Mouse (Mus musculus) forebrain, postnatal 0 days (tissue): ENCODE results near the gene Efs. TPM values are rescaled to one million over a fixed set of nuclear protein-coding genes. Genes with fewer than 3 reads are reported as not detected.
"Not testable (repeated sequence)": the region's sequence is repeated elsewhere in the genome, so short reads cannot be mapped to it uniquely, and the experiment has no call there.

ENCODE experiments used
- ATAC-seq: fragments of 200-750 bp; cut with Nextera tagmentation; 2 replicates; pipeline ENCODE4 v1.8.0; 2017; ENCODE audit warnings: mild to moderate bottlenecking, moderate library complexity
- DNase-seq: peaks from one replicate; pipeline ENCODE4 v3.0.0-alpha.2; 2015
- H3K27ac ChIP-seq: fragments of 300-500 bp; sonication (generic); 2 replicates; pipeline ENCODE4 v1.5.1; 2014; ENCODE audit warnings: low read depth, mild to moderate bottlenecking, antibody characterized with exemption, low read length, moderate library complexity, mixed read lengths
- H3K27me3 ChIP-seq: fragments of 300-500 bp; sonication (generic); 2 replicates; pipeline ENCODE4 v1.6.1; 2014; ENCODE audit warnings: mild to moderate bottlenecking, low read length, mixed read lengths; ENCODE audit not compliant: insufficient read depth
- H3K36me3 ChIP-seq: fragments of 300-500 bp; sonication (generic); 2 replicates; pipeline ENCODE4 v1.6.1; 2014; ENCODE audit warnings: mild to moderate bottlenecking, moderate library complexity; ENCODE audit not compliant: insufficient read depth
- H3K4me1 ChIP-seq: fragments of 300-500 bp; sonication (generic); 2 replicates; pipeline ENCODE4 v1.6.1; 2014; ENCODE audit warnings: antibody characterized with exemption; ENCODE audit not compliant: insufficient read depth
- H3K4me2 ChIP-seq: fragments of 300-500 bp; sonication (generic); 2 replicates; pipeline ENCODE4 v1.6.1; 2014; ENCODE audit warnings: low read depth, mild to moderate bottlenecking, moderate library complexity
- H3K4me3 ChIP-seq: fragments of 300-500 bp; sonication (generic); 2 replicates; pipeline ENCODE4 v1.5.1; 2014; ENCODE audit warnings: low read depth, low read length, mixed read lengths
- H3K9ac ChIP-seq: fragments of 300-500 bp; sonication (generic); 2 replicates; pipeline ENCODE4 v1.6.1; 2014; ENCODE audit warnings: mild to moderate bottlenecking
- H3K9me3 ChIP-seq: fragments of 300-500 bp; sonication (generic); 2 replicates; pipeline ENCODE4 v1.6.1; 2016; ENCODE audit warnings: low read length
- CTCF ChIP-seq: sonication (generic); IDR thresholded peaks from 2 replicates; pipeline ENCODE4 v1.5.1; 2016; ENCODE audit warnings: antibody characterized with exemption, control low read depth, low read depth
- WGBS: fragments of 180-500 bp; shearing (Covaris S2); extraction: QIAGEN DNeasy Blood & Tissue Kit; methylation state at CpG from one replicate; pipeline ENCODE4 v1.1.7; 2014; 5-methylcytosine and 5-hydroxymethylcytosine counted together
- polyA plus RNA-seq: library from polyadenylated mRNA; unstranded; fragments of >200 nt; fragmentation: Nextera tagmentation; extraction: Ambion mirVana; gene quantifications from 2 replicates; pipeline ENCODE4 v1.2.1, GENCODE M21; 2015
- total RNA-seq: library from RNA; depleted of rRNA; stranded (reverse); fragments of >200 nt; gene quantifications from 2 replicates; pipeline ENCODE4 v1.2.3, GENCODE M21; 2014

Gene Efs
- total and polyA plus RNA-seq, 2 experiments from 2014 or later, result 13.4 to 29.8 TPM

DNA sequence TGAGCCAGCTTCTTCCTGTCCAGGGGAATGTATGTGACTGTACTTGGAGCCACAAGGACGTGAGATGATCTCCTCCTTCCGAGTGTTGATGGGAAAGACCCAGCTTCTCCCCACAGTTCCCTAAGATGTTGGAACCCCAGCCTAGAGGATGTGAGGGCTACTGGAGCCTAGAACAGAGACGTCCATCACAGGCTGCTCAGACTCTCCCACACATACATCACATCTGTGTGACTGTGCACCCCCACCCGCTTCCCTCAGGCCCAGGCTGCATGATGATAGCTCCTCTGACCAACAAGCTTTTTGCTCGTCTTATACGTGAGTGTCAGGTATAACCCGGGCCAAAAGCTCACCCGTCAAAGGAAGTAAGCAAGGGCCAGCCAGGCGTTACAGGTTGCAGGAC, 22.9 kb upstream of the Efs start:
- H3K27ac ChIP-seq, result no peak overlapping the region
- H3K9me3 ChIP-seq, result no peaks in the 10 kb centered on the region
- no peak overlapping the region for H3K9ac ChIP-seq
- no peaks in the 10 kb centered on the region for H3K4me1 ChIP-seq
- no peak for ATAC-seq
- no peak for DNase-seq
- whole genome bisulfite sequencing, result 89% methylated on average over 9 of the region's 9 CpGs
- no peak overlapping the region for H3K4me2 ChIP-seq
- no peaks in the 10 kb centered on the region for H3K36me3 ChIP-seq
- H3K27me3 ChIP-seq, result no peaks in the 10 kb centered on the region
- TF ChIP-seq CTCF, result no peak
- H3K4me3 ChIP-seq, result no peak overlapping the region

DNA sequence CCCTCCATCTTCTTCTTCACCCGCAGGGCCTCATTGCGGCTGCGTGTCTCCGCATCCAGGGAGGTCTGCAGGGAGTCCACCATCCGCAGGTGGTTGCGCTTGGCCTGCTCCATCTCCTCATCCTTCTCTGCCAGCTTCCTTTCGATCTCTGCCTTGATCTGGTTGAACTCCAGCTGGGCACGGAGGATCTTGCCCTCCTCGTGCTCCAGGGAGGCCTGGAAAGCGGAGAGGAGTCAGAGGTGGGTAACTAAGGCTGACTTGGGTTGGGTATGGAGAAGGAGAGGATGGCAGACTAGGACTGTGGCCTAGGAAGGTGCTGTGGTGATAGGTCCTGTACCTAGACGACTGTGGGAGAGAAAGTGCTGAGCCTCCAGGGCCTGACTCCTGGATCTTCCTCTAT, 21.1 kb upstream of the Efs start:
- WGBS, result 87% methylated on average over 10 of the region's 11 CpGs
- H3K4me2 ChIP-seq, H3K27ac ChIP-seq, H3K9ac ChIP-seq, H3K36me3 ChIP-seq, H3K27me3 ChIP-seq, ATAC-seq, H3K9me3 ChIP-seq, H3K4me1 ChIP-seq, H3K4me3 ChIP-seq, DNase-seq: not testable (repeated sequence)

DNA sequence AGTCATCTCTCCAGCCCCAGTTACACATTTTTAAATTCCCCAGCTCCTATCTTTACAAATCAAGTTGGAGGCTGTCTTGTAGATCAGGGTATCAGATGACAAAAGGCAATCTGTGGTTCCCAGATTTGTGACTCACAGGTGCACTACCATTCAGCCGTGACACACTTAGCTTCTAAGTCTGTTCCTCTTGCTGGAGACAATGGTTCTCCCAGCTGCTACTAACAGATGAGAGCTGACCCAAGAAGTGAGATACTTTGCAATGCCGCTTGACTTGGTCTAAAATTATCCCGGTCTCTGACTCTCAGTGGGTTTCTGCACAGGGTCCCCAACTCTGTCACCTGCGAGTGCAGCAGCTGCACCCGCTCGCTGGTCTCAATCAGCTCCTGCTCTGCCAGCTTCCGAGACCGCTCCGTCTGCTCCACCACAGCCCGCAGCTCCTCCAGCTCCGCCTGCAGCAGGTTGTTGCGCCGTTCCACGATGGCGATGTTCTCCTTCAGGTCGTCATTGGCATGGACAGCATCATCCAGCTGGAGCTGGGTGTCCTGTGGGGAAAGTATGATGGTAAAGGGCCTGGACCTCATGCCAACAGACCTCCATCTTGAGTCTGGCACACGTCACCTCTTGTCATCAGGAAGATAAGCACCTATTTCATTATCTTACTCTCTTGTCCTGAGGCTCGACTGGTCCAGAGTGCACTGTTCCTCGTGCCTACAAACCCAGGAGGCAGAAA, 20.2 kb upstream of the Efs start:
- Histone ChIP-seq H3K9me3 (no peaks in the 10 kb centered on the region), H3K9ac (no peak overlapping the region), H3K4me1 (no peaks in the 10 kb centered on the region), H3K4me3 (no peak overlapping the region), H3K27me3 (no peaks in the 10 kb centered on the region), H3K27ac (no peak overlapping the region), H3K36me3 (no peaks in the 10 kb centered on the region), H3K4me2 (no peak overlapping the region)
- 81% methylated on average over 19 of the region's 19 CpGs for WGBS
- no peak for DNase-seq
- TF ChIP-seq CTCF, result no peak
- ATAC-seq, result no peak

- Histone ChIP-seq H3K4me1 (no peaks in the 10 kb centered on the region), H3K36me3 (no peaks in the 10 kb centered on the region), H3K27me3 (no peaks in the 10 kb centered on the region), H3K9ac (no peak overlapping the region), H3K4me3 (no peak overlapping the region), H3K27ac (no peak overlapping the region), H3K9me3 (no peaks in the 10 kb centered on the region), H3K4me2 (no peak overlapping the region)
- no peak for DNase-seq
- TF ChIP-seq CTCF, result no peak
- no peak for ATAC-seq
- 82% methylated on average over 2 of the region's 2 CpGs for WGBS
These were observed 19.0 kb upstream of the Efs start for GRCm38 (mm10) chr14:54944939-54945338.

DNA sequence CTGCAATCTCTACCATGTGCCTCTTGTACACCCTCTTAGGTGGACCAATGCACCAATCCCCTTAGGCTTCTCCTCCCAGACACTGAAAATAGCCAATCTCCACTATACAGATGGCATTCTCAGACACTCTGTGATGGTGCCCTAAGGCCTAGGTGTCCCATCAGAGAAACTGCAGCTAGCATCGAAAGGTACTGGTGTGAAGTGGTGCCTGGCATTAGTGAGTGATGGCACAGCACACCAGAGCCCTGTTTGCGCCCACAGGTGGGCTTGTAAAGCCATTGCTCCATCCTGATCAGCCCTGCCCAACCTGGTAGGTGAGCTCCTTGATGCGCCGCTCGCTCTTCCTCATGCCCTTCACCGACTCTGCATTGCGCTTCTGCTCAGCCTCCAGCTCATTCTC, 18.0 kb upstream of the Efs start:
- no peak overlapping the region for H3K9ac ChIP-seq
- ATAC-seq (no peak), DNase-seq (no peak)
- no peak for TF ChIP-seq CTCF
- H3K4me3 ChIP-seq, result no peak overlapping the region
- no peaks in the 10 kb centered on the region for H3K27me3 ChIP-seq
- no peaks in the 10 kb centered on the region for H3K9me3 ChIP-seq
- H3K4me2 ChIP-seq, result no peak overlapping the region
- 96% methylated on average over 7 of the region's 7 CpGs for WGBS
- H3K27ac ChIP-seq, result no peak overlapping the region
- no peaks in the 10 kb centered on the region for H3K4me1 ChIP-seq
- no peaks in the 10 kb centered on the region for H3K36me3 ChIP-seq

DNA sequence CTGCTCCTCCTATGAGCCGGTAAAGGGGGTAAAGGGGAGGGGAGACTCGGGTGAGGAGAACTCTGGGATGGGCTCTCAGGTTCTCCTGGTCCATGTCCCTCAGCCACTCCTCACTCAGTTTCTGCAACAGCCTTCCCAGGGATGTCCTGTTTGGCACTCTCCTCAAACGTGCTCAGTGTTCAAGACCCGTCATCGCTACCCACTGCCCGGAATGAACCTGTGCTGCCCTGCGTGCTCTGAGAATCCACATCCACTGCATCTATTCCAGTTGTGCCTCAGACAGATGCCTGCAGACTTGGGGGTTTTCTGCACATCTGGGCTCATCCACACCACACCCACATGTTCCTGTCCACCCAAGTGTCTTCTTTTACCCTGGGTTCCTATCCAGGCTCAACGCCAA, 16.6 kb upstream of the Efs start:
- Histone ChIP-seq H3K4me3 (no peak overlapping the region), H3K36me3 (no peaks in the 10 kb centered on the region), H3K4me2 (no peak overlapping the region), H3K9ac (no peak overlapping the region), H3K4me1 (no peaks in the 10 kb centered on the region), H3K27me3 (no peaks in the 10 kb centered on the region), H3K9me3 (no peaks in the 10 kb centered on the region), H3K27ac (no peak overlapping the region)
- 86% methylated on average over 8 of the region's 8 CpGs for WGBS
- ATAC-seq (no peak), DNase-seq (no peak)
- TF ChIP-seq CTCF, result no peak

DNA sequence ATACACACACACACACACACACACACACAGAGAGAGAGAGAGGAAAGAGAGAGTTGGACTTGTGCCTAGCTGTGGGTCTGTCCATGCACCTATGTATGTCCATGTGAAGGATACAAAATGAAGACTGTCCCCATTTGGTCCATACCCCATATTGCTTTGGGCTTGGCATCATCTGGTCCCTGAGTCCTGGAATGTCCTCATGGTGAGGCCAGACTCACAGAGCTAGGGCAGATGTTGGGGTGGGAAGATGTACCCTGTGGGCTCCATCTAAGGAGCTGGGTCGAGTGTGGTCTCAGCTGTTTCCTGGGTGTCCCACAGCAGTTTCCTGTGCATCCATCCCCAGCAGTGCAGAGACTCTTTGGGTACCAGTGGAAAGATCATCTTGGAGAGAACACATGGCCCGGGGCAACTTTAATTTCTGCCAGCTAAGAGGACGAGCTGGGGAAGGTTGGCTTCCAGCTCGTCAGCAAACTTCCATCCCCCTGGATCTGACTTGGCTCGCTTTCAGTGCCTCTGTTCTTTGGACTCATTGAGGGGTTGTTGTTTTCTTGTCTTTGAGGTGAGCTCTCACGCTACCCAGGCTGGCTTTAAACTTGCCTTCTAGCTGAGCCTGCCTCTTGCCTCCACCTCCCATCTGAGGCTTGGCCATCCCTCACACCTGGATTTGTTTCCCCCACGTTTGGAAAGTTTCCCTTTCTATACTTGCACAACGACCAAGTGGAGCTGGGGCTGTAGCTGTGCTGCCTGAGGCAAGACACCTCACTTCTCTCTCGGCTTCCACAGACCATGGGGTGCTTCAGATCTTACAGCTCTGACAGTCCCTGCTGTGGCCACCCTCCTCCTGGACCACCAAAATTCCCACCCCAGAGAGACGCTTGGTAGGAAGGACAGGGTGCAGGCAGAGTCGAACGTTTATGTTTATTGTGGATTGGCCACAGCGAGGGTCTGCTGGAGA, 15.4 kb upstream of the Efs start:
- TF ChIP-seq CTCF, result no peak
- Histone ChIP-seq H3K4me1 (no peaks in the 10 kb centered on the region), H3K27ac (no peak overlapping the region), H3K9me3 (no peaks in the 10 kb centered on the region), H3K4me2 (no peak overlapping the region), H3K27me3 (no peaks in the 10 kb centered on the region), H3K36me3 (no peaks in the 10 kb centered on the region), H3K4me3 (no peak overlapping the region), H3K9ac (no peak overlapping the region)
- WGBS, result 59% methylated on average over 13 of the region's 13 CpGs
- no peak for ATAC-seq
- DNase-seq, result no peak
